Mouse (Mus musculus) heart, embryonic 10.5 days (tissue): ENCODE data around the gene Atg2a. TPM values are rescaled to one million over a fixed set of nuclear protein-coding genes. Genes with fewer than 3 reads are reported as not detected.
A peak's percentile ranks its signal among the peaks of the same experiment; 100 is the strongest.

ENCODE experiments used
- DNase-seq: peaks from one replicate; pipeline ENCODE4 v3.0.0-alpha.2; 2017; ENCODE audit warnings: low spot score
- H3K27ac ChIP-seq: fragments of 300-500 bp; sonication (generic); 2 replicates; pipeline ENCODE4 v1.5.1; 2016; ENCODE audit warnings: mild to moderate bottlenecking
- H3K27me3 ChIP-seq: fragments of 300-500 bp; sonication (generic); 2 replicates; pipeline ENCODE4 v1.6.1; 2016; ENCODE audit warnings: mild to moderate bottlenecking; ENCODE audit not compliant: poor library complexity, insufficient read depth, severe bottlenecking
- H3K36me3 ChIP-seq: fragments of 300-500 bp; sonication (generic); 2 replicates; pipeline ENCODE4 v1.6.1; 2016; ENCODE audit warnings: mild to moderate bottlenecking, moderate library complexity
- H3K4me1 ChIP-seq: fragments of 300-500 bp; sonication (generic); 2 replicates; pipeline ENCODE4 v1.6.1; 2016; ENCODE audit warnings: mild to moderate bottlenecking
- H3K4me3 ChIP-seq: fragments of 300-500 bp; sonication (generic); 2 replicates; pipeline ENCODE4 v1.5.1; 2016; ENCODE audit warnings: mild to moderate bottlenecking, moderate library complexity
- H3K9me3 ChIP-seq: fragments of 300-500 bp; sonication (generic); 2 replicates; pipeline ENCODE4 v1.6.1; 2016; ENCODE audit warnings: mild to moderate bottlenecking, moderate library complexity
- WGBS: fragments of 180-500 bp; shearing (Covaris S2); methylation state at CpG from one replicate; pipeline ENCODE4 v1.1.7; 2016; 5-methylcytosine and 5-hydroxymethylcytosine counted together
- polyA plus RNA-seq: library from polyadenylated mRNA; unstranded; fragments of >200 nt; fragmentation: Nextera tagmentation; extraction: Ambion mirVana; gene quantifications from 2 replicates; pipeline ENCODE4 v1.2.1, GENCODE M21; 2016

The Atg2a gene
- polyA plus RNA-seq, 1 experiment from 2014 or later, result 10.8 TPM

- DNase-seq, result peak; percentile 96
- Histone ChIP-seq H3K4me1 (peaks cover 20% of the 10 kb centered on the region), H3K36me3 (peaks cover 24% of the 10 kb centered on the region), H3K27ac (peak within 1 kb of the TSS; percentile 92), H3K9me3 (no peaks in the 10 kb centered on the region), H3K27me3 (no peaks in the 10 kb centered on the region), H3K4me3 (peak within 1 kb of the TSS; percentile 87)
- 2% methylated on average over 48 of the region's 48 CpGs for WGBS
These were observed 6.1 kb upstream of the Atg2a start, which contains the start of gene Ppp2r5b for GRCm38 (mm10) chr19:6235084-6236052. TSS of gene Ppp2r5b (minus strand) at chr19:6235872.

DNA sequence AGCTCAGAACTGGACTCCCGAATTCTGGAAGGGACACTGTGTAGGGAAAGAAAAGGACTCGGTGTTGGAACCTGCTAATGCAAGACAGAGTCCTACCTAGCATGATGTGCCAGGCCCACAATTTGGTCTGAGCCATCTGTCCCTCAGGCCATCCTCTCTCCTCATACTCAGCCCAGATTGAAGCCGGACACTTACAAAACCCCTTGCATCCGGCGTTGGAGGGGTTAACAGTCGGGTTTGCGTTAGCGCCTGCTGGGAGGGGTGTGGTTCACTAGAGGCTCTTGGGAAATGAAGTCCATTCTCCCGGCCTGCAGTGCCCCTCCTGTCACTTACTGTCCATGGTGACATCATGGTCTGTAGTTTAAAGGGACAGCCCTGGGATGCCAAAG, 5.4 kb upstream of the Atg2a start:
- Histone ChIP-seq H3K27me3 (no peaks in the 10 kb centered on the region), H3K4me1 (peaks cover 20% of the 10 kb centered on the region), H3K27ac (peak overlapping the region; percentile 92), H3K4me3 (peak overlapping the region; percentile 87), H3K36me3 (peaks cover 17% of the 10 kb centered on the region), H3K9me3 (no peaks in the 10 kb centered on the region)
- peak; percentile 96 for DNase-seq
- under 1% methylated on average over 9 of the region's 9 CpGs for WGBS

DNA sequence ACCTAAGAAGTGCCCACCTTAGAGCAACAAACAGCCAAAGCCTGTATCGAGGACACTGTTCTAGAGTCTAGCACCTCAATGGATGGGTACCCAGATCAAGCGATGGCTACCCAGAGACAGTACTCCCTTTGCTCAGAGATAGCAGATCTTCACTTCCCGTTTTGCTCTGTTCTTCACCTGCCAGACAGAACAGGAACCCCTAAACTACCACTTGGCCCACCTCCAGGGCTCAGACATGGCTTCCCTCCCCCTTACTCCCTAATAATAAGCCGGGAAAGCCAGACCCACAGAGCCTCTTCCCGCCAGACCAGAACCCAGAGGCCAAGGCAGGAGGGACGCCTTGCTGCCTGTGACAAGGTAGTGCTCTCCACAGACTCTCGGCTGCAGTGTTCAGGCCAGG, 4.6 kb upstream of the Atg2a start:
- H3K27ac ChIP-seq, result peak overlapping the region; percentile 92
- no peaks in the 10 kb centered on the region for H3K9me3 ChIP-seq
- peaks cover 9% of the 10 kb centered on the region for H3K36me3 ChIP-seq
- H3K4me3 ChIP-seq, result 0 out of 2 replicates have a peak overlapping the region, but pooled peaks have one; percentile 87
- no peaks in the 10 kb centered on the region for H3K27me3 ChIP-seq
- peaks cover 20% of the 10 kb centered on the region for H3K4me1 ChIP-seq
- DNase-seq, result no peak
- WGBS, result 68% methylated on average over 7 of the region's 7 CpGs

DNA sequence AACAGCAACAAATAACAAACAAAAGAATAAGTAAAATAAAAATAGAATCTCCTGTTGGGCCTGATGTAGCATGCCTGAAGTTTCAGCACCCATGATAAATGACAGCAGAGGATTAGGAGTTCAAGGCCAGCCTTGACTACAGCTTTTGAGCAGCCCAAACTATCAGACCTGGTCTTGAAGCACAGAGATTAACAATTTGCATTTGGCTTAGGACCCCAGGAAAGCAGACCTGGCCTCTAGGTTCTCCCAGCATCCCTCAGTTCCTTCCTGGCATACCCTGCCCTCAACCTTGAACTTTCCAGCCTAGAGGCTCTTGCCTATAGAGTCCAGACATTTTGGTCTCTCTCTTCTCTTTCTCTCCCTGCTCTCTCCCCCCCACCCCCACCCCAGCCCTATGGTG, 2.7 kb upstream of the Atg2a start:
- no peak for DNase-seq
- H3K4me3 ChIP-seq, result no peak overlapping the region
- H3K27me3 ChIP-seq, result no peaks in the 10 kb centered on the region
- H3K9me3 ChIP-seq, result no peaks in the 10 kb centered on the region
- H3K4me1 ChIP-seq, result peaks cover 37% of the 10 kb centered on the region
- H3K36me3 ChIP-seq, result no peaks in the 10 kb centered on the region
- no peak overlapping the region for H3K27ac ChIP-seq

- Histone ChIP-seq H3K27ac (no peak overlapping the region), H3K4me3 (no peak overlapping the region), H3K4me1 (peaks cover 26% of the 10 kb centered on the region), H3K9me3 (no peaks in the 10 kb centered on the region), H3K36me3 (peaks cover 9% of the 10 kb centered on the region), H3K27me3 (no peaks in the 10 kb centered on the region)
- no peak for DNase-seq
- 43% methylated on average over 1 of the region's 1 CpGs for WGBS
These were observed 1.3 kb upstream of the Atg2a start for GRCm38 (mm10) chr19:6240136-6240535.

DNA sequence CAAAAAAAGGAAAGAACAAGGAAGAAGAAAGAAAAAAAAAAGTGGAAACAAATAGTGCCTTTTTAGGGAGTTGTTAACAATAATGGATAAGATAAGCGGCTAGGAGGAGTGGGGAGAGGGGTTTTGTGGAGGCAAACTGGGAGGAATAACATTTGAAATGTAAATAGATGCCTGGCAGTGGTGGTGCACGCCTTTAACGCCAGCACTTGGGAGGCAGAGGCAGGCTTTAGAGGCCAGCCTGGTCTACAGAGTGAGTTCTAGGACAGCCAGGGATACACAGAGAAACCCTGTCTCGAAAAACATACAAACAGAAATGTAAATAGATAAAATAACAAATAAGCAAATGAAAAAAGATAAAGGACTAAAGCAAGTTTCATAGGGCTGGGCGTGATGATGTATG, 743 bp upstream of the Atg2a start:
- peak overlapping the region; percentile 88; the same call in 1 of the 2 replicates for H3K4me3 ChIP-seq
- no peak for DNase-seq
- H3K4me1 ChIP-seq, result peaks cover 23% of the 10 kb centered on the region
- no peaks in the 10 kb centered on the region for H3K27me3 ChIP-seq
- peaks cover 15% of the 10 kb centered on the region for H3K36me3 ChIP-seq
- peak overlapping the region; percentile 90; the same call in 1 of the 2 replicates for H3K27ac ChIP-seq
- no peaks in the 10 kb centered on the region for H3K9me3 ChIP-seq
- 27% methylated on average over 5 of the region's 5 CpGs for WGBS

DNA sequence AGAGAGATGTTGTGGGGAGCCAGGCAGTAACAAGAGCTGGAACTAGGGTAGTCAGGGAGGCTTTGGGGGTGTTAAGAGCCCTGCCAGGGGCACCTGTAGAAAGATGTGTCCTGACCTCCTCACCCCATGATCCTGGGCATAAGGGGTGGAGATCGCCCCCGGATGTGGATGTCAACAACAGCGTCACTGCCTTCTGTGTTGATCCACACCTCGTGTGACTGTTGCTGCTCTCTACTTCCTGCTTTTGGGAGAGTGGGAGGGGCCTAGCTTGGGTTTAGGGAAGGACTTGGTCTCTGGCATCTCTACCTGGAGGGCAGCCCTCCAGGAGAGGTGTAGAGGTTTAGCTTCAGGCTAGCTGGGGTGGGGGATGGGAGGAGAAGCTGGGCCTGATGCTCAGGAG, 813 bp downstream of the Atg2a start:
- H3K4me1 ChIP-seq, result peaks cover 16% of the 10 kb centered on the region
- no peak for DNase-seq
- peak overlapping the region; percentile 88 for H3K4me3 ChIP-seq
- H3K36me3 ChIP-seq, result peaks cover 30% of the 10 kb centered on the region
- H3K27ac ChIP-seq, result peak overlapping the region; percentile 90
- no peaks in the 10 kb centered on the region for H3K9me3 ChIP-seq
- 0% methylated on average over 4 of the region's 4 CpGs for WGBS
- H3K27me3 ChIP-seq, result no peaks in the 10 kb centered on the region

DNA sequence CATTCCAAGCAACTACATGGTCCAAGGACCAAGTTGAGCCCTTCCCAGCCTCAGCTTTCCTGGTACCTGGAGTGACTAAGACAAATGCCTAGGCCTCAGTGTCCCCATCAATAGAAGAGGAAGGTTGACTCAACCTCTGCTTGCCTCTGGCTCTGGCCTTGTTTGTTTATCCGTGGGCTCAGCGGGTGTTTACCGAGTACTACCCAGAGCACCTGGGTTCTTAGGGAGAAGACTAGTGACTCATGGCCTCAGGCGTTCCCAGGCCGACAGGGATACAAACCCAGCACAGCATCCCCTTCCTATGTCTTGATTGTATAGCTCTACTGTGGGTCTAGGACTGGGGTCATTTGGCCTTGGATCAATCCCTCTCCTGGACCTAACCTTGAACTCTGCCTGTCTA, 1.8 kb downstream of the Atg2a start:
- Histone ChIP-seq H3K4me3 (no peak overlapping the region), H3K4me1 (peaks cover 20% of the 10 kb centered on the region)
- WGBS, result 80% methylated on average over 5 of the region's 5 CpGs

GRCm38 (mm10) chr19:6245806-6246205, 4.3 kb downstream of the Atg2a start:
- H3K27me3 ChIP-seq, result no peaks in the 10 kb centered on the region
- H3K36me3 ChIP-seq, result peaks cover 59% of the 10 kb centered on the region

More for the DNA sequence above, 1.8 kb downstream of the Atg2a start:
- H3K36me3 ChIP-seq, result peaks cover 40% of the 10 kb centered on the region
- H3K9me3 ChIP-seq, result no peaks in the 10 kb centered on the region
- no peaks in the 10 kb centered on the region for H3K27me3 ChIP-seq
- DNase-seq, result no peak
- H3K27ac ChIP-seq, result no peak overlapping the region

GRCm38 (mm10) chr19:6247526-6248300, 6.2 kb downstream of the Atg2a start:
- Histone ChIP-seq H3K27me3 (no peaks in the 10 kb centered on the region), H3K4me3 (no peak overlapping the region), H3K27ac (peak overlapping the region; percentile 16; the same call in 1 of the 2 replicates), H3K4me1 (peaks cover 13% of the 10 kb centered on the region), H3K36me3 (peaks cover 77% of the 10 kb centered on the region), H3K9me3 (no peaks in the 10 kb centered on the region)
- WGBS, result 91% methylated on average over 29 of the region's 29 CpGs
- no peak for DNase-seq

More at GRCm38 (mm10) chr19:6245806-6246205, 4.3 kb downstream of the Atg2a start:
- no peak overlapping the region for H3K4me3 ChIP-seq
- no peaks in the 10 kb centered on the region for H3K9me3 ChIP-seq
- peaks cover 20% of the 10 kb centered on the region for H3K4me1 ChIP-seq
- WGBS, result 86% methylated on average over 1 of the region's 1 CpGs
- no peak overlapping the region for H3K27ac ChIP-seq
- DNase-seq, result no peak

DNA sequence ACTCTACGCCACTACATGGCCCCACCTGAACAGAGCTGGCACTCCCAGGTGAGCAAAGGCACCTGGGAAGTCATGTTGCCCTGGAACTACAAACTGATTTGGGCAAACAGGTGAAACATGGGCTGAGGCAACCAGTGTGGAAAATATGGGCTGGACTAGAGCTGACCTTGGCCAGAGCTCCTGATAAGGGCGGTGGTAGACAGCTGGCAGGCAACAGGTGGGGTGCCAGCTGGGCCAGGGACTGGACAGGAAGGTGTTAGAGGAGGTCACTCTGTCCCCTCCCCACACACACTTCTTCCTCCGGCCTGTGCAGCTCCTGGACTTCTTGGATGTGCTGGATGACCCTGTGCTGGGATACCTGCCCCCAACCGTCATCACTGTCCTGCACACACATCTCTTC, 11.6 kb downstream of the Atg2a start:
- Histone ChIP-seq H3K27me3 (no peaks in the 10 kb centered on the region), H3K4me3 (no peak overlapping the region), H3K36me3 (peaks cover 92% of the 10 kb centered on the region), H3K27ac (no peak overlapping the region), H3K4me1 (peaks cover 9% of the 10 kb centered on the region; the same call in 1 of the 2 replicates), H3K9me3 (no peaks in the 10 kb centered on the region)
- DNase-seq, result no peak
- 83% methylated on average over 4 of the region's 4 CpGs for WGBS

GRCm38 (mm10) chr19:6260428-6260827, 19.0 kb downstream of the Atg2a start:
- no peak for DNase-seq
- Histone ChIP-seq H3K27me3 (no peaks in the 10 kb centered on the region), H3K36me3 (peaks cover 72% of the 10 kb centered on the region), H3K27ac (no peak overlapping the region), H3K4me1 (no peaks in the 10 kb centered on the region), H3K4me3 (no peak overlapping the region), H3K9me3 (no peaks in the 10 kb centered on the region)
- WGBS, result 82% methylated on average over 2 of the region's 2 CpGs

GRCm38 (mm10) chr19:6260946-6261345, 19.5 kb downstream of the Atg2a start:
- 74% methylated on average over 4 of the region's 4 CpGs for WGBS
- no peaks in the 10 kb centered on the region for H3K4me1 ChIP-seq
- no peak for DNase-seq
- H3K9me3 ChIP-seq, result no peaks in the 10 kb centered on the region
- H3K36me3 ChIP-seq, result peaks cover 66% of the 10 kb centered on the region
- no peak overlapping the region for H3K4me3 ChIP-seq
- H3K27me3 ChIP-seq, result no peaks in the 10 kb centered on the region
- no peak overlapping the region for H3K27ac ChIP-seq
